Mouse (Mus musculus) heart, embryonic 14.5 days (tissue): ENCODE data around the gene Col15a1. TPM values are rescaled to one million over a fixed set of nuclear protein-coding genes. Genes with fewer than 3 reads are reported as not detected.

Source experiments
- ATAC-seq: fragments of 200-750 bp; cut with Nextera tagmentation; 2 replicates; pipeline ENCODE4 v1.8.0; 2017; ENCODE audit warnings: low read depth, moderate TSS enrichment; ENCODE audit not compliant: insufficient number of reproducible peaks, insufficient read depth, low FRiP score
- H3K27ac ChIP-seq, 2 experiments: fragments of 200-500 bp in 1 of 2; fragments of 300-500 bp in 1 of 2; sonication (generic) in 1 of 2; replicated peaks in 1 of 2; 2 replicates each; pipeline ENCODE4 v1.5.1; 2012 to 2014; ENCODE audit warnings: low read depth in 2 of 2, low read length in 2 of 2, control low read depth in 1 of 2, mild to moderate bottlenecking in 1 of 2, mixed read lengths in 1 of 2; ENCODE audit not compliant: control insufficient read depth in 1 of 2, insufficient read depth in 1 of 2
- H3K27me3 ChIP-seq: fragments of 300-500 bp; sonication (generic); 2 replicates; pipeline ENCODE4 v1.6.1; 2014; ENCODE audit warnings: mild to moderate bottlenecking, low read length, control low read depth; ENCODE audit not compliant: control insufficient read depth, insufficient read depth
- H3K36me3 ChIP-seq: fragments of 300-500 bp; sonication (generic); 2 replicates; pipeline ENCODE4 v1.6.1; 2014; ENCODE audit warnings: mild to moderate bottlenecking, control low read depth, low read length, mixed read lengths; ENCODE audit not compliant: control insufficient read depth, insufficient read depth
- H3K4me1 ChIP-seq, 2 experiments: fragments of 200-500 bp in 1 of 2; fragments of 300-500 bp in 1 of 2; sonication (generic) in 1 of 2; 2 replicates each; pipeline ENCODE4 v1.6.1; 2012 to 2014; ENCODE audit warnings: low read length in 2 of 2, control low read depth in 1 of 2, mixed read lengths in 1 of 2; ENCODE audit not compliant: control insufficient read depth in 2 of 2, insufficient read depth in 2 of 2
- H3K4me2 ChIP-seq: fragments of 300-500 bp; sonication (generic); 2 replicates; pipeline ENCODE4 v1.6.1; 2014; ENCODE audit warnings: mild to moderate bottlenecking, low read length
- H3K4me3 ChIP-seq, 2 experiments: fragments of 200-500 bp in 1 of 2; fragments of 300-500 bp in 1 of 2; sonication (generic) in 1 of 2; 2 replicates each; pipeline ENCODE4 v1.5.1; 2012 to 2014; ENCODE audit warnings: low read length in 2 of 2, mild to moderate bottlenecking in 2 of 2, control low read depth in 1 of 2, low read depth in 1 of 2, moderate library complexity in 1 of 2; ENCODE audit not compliant: control insufficient read depth in 1 of 2, insufficient read depth in 1 of 2
- H3K9ac ChIP-seq: fragments of 300-500 bp; sonication (generic); 2 replicates; pipeline ENCODE4 v1.6.1; 2014; ENCODE audit warnings: mild to moderate bottlenecking, low read length
- H3K9me3 ChIP-seq: fragments of 300-500 bp; sonication (generic); 2 replicates; pipeline ENCODE4 v1.6.1; 2016; ENCODE audit warnings: low read length, control low read depth; ENCODE audit not compliant: control insufficient read depth
- WGBS: fragments of 180-500 bp; shearing (Covaris S2); extraction: QIAGEN DNeasy Blood & Tissue Kit; methylation state at CpG from one replicate; pipeline ENCODE4 v1.1.7; 2014; 5-methylcytosine and 5-hydroxymethylcytosine counted together
- polyA plus RNA-seq: library from polyadenylated mRNA; unstranded; fragments of >200 nt; fragmentation: Nextera tagmentation; extraction: Ambion mirVana; gene quantifications from 2 replicates; pipeline ENCODE4 v1.2.1, GENCODE M21; 2014

Col15a1 gene
- polyA plus RNA-seq, 1 experiment from 2014 or later, result 8.0 TPM

DNA sequence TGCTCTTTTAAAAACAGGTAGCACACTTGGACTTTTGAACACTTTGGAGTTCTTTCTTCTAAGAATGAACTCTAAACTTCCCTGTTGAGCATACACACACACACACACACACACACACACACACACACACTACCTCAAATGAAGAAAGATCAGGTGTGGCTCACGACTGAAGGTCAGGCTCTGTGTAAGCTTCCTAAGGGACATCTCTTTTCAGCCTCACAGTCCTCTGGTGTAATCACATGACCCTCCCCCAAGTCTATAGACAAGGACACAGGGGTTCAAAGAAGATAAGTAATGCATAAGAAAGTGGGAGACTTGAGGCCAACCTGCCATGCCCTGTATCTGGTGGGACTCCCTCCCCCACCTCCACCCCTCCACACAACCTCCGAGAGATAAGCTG is 82.5 kb downstream of the Col15a1 start:
- H3K9ac ChIP-seq, result no peak overlapping the region
- H3K27me3 ChIP-seq, result no peaks in the 10 kb centered on the region
- 0 out of 2 replicates have a peak, but pooled peaks cover 2% of the 10 kb centered on the region for H3K9me3 ChIP-seq
- no peak overlapping the region for H3K4me2 ChIP-seq
- H3K4me1 ChIP-seq, result peaks cover 0 to 5% of the 10 kb centered on the region in 2 experiments; a peak in 1 of 4 replicates
- no peak overlapping the region for H3K27ac ChIP-seq
- 81% methylated on average over 2 of the region's 2 CpGs for WGBS
- no peak for ATAC-seq
- H3K36me3 ChIP-seq, result no peaks in the 10 kb centered on the region
- no peak overlapping the region for H3K4me3 ChIP-seq

DNA sequence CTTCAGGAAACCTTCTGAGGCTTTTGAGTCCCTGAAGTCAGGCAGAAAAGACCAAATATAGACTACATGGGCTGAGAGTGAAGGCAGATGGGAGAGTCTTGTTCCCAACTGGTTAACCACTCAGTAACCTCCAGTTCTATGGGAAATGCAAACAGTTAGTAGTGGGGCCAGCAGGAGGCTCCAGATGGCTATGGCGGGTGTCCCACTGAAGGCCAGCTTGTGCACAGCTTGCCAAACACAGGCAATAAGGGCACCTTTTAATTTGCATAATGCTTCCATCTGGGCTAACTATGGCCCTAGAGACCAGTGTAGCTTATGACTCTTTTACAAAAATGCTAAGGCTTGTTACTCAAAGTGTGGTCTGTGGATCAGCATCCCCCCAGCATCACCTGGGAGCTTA is 83.1 kb downstream of the Col15a1 start:
- 77% methylated on average over 1 of the region's 1 CpGs for WGBS
- 0 out of 2 replicates have a peak, but pooled peaks cover 3% of the 10 kb centered on the region for H3K9me3 ChIP-seq
- no peaks in the 10 kb centered on the region for H3K27me3 ChIP-seq
- H3K4me1 ChIP-seq, result peaks cover 4 to 5% of the 10 kb centered on the region in 2 experiments; a peak in 2 of 4 replicates
- no peak overlapping the region for H3K9ac ChIP-seq
- H3K36me3 ChIP-seq, result no peaks in the 10 kb centered on the region
- H3K4me3 ChIP-seq, result no peak overlapping the region
- ATAC-seq, result no peak
- H3K27ac ChIP-seq, result no peak overlapping the region
- no peak overlapping the region for H3K4me2 ChIP-seq

DNA sequence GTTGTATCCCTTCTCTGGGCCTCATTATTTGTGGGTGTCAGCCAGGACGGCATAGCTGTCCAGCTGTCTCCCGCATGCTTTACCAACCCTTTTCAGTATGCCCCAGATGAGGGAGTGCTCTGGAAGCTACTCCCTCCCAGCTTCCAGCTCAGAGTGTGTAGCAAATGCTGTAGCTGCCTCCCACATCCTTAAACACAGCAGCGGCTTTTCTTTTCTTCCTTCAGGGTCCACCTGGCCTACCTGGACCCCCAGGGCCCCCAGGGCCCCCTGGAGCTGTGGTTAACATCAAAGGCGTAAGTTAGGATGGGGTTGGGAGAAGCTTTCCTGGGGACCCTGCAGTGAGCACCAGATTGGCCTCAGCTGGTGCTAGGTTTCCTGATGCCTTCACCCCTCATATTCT is 85.0 kb downstream of the Col15a1 start:
- no peak overlapping the region for H3K9ac ChIP-seq
- H3K4me1 ChIP-seq, result peaks cover 5 to 6% of the 10 kb centered on the region in 2 experiments; a peak in 2 of 4 replicates
- H3K4me2 ChIP-seq, result no peak overlapping the region
- peaks cover 5% of the 10 kb centered on the region for H3K9me3 ChIP-seq
- no peak overlapping the region for H3K4me3 ChIP-seq
- H3K27ac ChIP-seq, result no peak overlapping the region
- H3K36me3 ChIP-seq, result no peaks in the 10 kb centered on the region
- ATAC-seq, result no peak
- WGBS, result 56% methylated on average over 4 of the region's 4 CpGs
- H3K27me3 ChIP-seq, result no peaks in the 10 kb centered on the region

DNA sequence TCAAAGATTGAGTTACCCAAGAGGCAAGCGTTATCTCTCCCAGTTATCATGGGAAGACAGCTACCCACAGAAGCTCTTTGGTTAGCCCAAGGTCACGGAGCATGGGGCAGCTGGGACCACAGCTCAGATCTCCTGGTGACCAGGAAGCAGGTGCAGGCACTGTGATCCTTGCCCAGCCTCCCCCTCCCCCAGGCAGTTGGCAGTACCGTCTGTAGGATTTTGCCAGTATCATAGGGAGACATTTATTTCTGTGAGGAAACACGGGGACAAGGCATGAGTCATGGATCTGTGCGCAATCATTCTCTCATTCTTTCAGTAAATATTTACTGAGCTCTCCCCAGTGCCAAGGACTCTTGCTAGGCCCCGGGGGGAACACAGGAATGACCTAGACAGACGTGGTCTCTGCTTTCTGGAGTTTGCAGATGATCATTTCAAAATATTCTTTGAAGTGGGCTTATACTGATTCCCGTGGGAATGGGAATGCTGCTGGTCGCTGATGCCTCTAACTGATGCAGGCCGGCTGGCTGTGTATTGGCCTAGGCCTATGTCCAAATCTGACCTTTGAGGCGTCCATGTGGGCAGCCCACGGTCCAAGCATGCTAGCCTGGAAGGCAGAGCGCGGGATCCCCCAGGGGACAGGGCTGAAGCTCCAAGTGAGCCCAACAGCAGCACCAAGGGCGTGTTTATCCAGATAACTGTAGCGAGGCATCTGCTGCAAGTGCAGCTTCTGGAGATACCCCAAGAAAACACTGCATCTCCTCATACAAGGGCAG is 86.0 kb downstream of the Col15a1 start:
- H3K27me3 ChIP-seq, result no peaks in the 10 kb centered on the region
- no peak overlapping the region for H3K4me2 ChIP-seq
- H3K9ac ChIP-seq, result no peak overlapping the region
- H3K4me1 ChIP-seq, result peaks cover 5 to 6% of the 10 kb centered on the region in 2 experiments; a peak in 2 of 4 replicates
- ATAC-seq, result no peak
- no peaks in the 10 kb centered on the region for H3K36me3 ChIP-seq
- H3K9me3 ChIP-seq, result peaks cover 15% of the 10 kb centered on the region
- 68% methylated on average over 16 of the region's 16 CpGs for WGBS
- no peak overlapping the region for H3K4me3 ChIP-seq
- no peak overlapping the region for H3K27ac ChIP-seq

DNA sequence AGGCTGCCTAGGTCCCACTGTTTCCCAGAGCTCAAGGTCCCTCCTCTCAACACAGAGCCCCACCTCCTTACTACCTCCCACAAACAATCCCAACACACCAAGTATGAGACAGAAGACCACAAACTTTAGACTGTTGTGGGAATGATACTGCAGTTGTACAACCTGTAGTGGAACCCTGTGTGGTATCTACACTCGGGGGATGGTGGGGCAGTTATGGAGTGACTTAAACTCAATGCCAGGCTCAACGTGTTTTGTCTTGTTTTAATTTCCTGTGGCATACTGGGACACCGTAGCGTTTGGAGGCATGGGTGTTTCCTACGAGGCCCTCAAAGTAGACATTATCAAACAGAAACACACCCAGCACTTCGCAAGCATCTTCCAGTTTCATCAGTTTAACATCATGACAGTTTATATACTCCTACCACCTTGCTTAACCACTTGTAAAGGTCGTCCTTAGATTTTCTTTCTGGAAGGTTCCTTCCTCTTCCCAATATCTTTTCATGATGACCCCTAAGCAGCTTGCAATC is 86.6 kb downstream of the Col15a1 start:
- Histone ChIP-seq H3K9ac (no peak overlapping the region), H3K36me3 (no peaks in the 10 kb centered on the region), H3K9me3 (peaks cover 21% of the 10 kb centered on the region), H3K27me3 (no peaks in the 10 kb centered on the region), H3K4me2 (no peak overlapping the region), H3K4me3 (no peak overlapping the region), H3K27ac (no peak overlapping the region), H3K4me1 (peaks cover 5 to 6% of the 10 kb centered on the region in 2 experiments; a peak in 2 of 4 replicates)
- no peak for ATAC-seq
- 84% methylated on average over 7 of the region's 7 CpGs for WGBS

DNA sequence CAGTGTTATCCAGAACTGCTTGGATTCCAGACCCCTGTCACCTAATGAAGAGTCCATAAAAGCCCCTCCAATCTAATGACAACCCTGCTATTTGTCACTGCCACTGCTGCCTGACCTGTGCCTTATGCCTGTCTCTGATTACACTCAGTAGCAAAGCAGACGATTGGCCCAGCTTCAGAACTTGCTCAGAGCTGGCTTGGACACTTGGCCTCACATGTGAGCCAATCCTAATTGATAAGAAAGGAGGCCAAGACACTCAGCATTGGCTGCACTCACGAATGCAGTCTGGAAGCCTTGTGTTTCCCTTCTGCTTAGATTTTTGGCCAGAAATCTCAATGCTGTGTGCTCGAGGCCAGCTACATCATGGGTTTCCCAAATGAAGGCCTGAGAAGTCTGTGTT is 87.6 kb downstream of the Col15a1 start:
- Histone ChIP-seq H3K9ac (no peak overlapping the region), H3K9me3 (peaks cover 22% of the 10 kb centered on the region), H3K27me3 (no peaks in the 10 kb centered on the region), H3K4me2 (no peak overlapping the region), H3K4me3 (no peak overlapping the region), H3K36me3 (no peaks in the 10 kb centered on the region), H3K4me1 (peaks cover 5 to 6% of the 10 kb centered on the region in 2 experiments; a peak in 2 of 4 replicates), H3K27ac (peak overlapping the region in 1 of 2 experiments; percentile 24; a peak in 1 of 4 replicates)
- 33% methylated on average over 3 of the region's 3 CpGs for WGBS
- 0 out of 2 replicates have a peak, but pooled peaks have one; percentile 37 for ATAC-seq

DNA sequence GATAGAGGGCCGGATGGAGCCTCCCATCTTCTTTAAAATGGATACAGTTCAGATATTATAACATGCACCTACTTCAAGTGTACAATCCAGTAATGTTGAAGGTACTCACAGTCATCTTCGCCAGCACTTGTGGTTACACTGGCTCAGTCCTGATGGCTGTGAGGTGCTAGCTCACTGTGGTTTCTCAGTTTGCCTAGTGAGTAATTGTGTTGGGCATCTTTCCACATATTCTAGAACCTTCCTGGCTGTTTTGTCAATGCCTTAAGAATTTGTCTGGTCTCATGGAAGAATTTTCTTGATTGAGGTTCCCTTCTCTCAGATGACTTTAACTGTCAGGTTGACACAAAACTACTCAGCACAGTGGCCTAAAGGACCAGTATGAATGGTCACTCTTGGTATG is 92.7 kb downstream of the Col15a1 start:
- Histone ChIP-seq H3K4me3 (no peak overlapping the region), H3K9ac (no peak overlapping the region), H3K4me1 (peaks cover 3 to 8% of the 10 kb centered on the region in 2 experiments; a peak in 2 of 4 replicates), H3K27me3 (no peaks in the 10 kb centered on the region), H3K9me3 (peaks cover 19% of the 10 kb centered on the region), H3K27ac (no peak overlapping the region), H3K4me2 (no peak overlapping the region), H3K36me3 (no peaks in the 10 kb centered on the region)
- WGBS, result 77% methylated on average over 2 of the region's 2 CpGs
- ATAC-seq, result no peak
